Mouse (Mus musculus) forelimb bud, embryonic 11.5 days (tissue): ENCODE measurements around the gene Ncbp2.
"Not testable (repeated sequence)": the region's sequence is repeated elsewhere in the genome, so short reads cannot be mapped to it uniquely, and the experiment has no call there.

ENCODE experiments used
- DNase-seq: peaks from one replicate; pipeline ENCODE4 v3.0.0-alpha.2; 2012; ENCODE audit warnings: low read depth, low spot score

Gene Ncbp2

GRCm38 (mm10) chr16:31934550-31935010, 13.7 kb upstream of the Ncbp2 start:
- no peak for DNase-seq

GRCm38 (mm10) chr16:31935091-31935979, 13.0 kb upstream of the Ncbp2 start:
- no peak for DNase-seq

DNA sequence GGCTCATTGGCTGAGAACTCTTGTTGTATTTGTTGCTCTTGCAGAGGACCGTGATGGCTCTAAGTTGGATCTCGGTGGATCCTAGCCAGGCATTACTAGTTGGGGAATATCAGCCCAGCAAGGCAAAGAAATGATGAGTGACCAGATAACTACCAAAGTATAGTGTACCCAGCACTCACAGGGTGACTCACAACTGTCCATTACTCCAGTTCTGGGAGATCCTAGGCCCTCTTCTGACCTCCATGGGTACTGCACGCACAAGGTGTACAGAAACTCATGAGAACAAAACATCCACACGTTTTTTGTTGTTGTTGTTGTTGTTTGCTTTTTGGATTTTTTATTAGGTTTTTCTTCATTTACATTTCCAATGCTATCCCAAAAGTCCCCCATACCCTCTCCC, 11.7 kb upstream of the Ncbp2 start:
- DNase-seq: no peak

- no peak for DNase-seq
Observed at GRCm38 (mm10) chr16:31938856-31939255, 9.5 kb upstream of the Ncbp2 start.

DNA sequence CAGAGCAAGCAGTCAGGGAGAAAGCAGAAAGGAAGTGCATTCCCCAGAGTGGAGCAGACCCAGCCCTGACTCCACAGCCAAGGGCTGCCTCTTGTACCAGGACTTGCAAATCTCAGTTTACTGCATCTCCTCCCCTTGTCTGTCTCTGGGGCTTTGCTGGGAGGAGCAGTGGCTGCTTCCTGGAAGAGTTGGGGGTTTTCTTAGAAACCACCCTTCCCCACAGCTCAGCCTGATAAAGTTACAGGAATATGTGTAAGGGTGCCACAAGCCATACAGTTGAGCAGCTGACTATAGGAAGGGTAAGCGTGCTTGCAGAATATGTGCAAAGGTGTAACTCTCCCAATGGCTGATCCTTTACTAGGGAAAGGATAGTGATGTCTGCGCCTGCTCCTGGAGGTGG, 7.7 kb upstream of the Ncbp2 start:
- no peak for DNase-seq

DNA sequence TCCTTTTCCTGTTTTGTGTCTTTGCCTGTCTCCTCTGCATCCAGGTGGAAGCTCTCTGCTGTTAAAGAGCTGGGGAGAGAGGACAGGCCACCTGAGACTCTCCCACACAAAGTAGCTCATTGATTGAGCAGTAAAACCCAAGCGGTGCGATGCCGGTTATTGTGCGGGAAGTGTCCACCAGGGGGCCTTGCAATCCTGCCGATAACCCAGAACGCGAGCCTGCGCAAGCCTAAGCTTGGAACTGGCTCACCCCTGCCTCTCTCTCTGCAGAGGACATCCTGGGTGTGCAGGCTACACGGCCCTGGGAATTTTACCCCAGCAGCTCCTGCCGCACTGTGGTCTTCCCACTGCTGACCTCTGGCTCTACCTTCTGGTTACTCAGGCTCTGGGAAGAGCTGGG, 4.3 kb upstream of the Ncbp2 start:
- peak; percentile 71 for DNase-seq

DNA sequence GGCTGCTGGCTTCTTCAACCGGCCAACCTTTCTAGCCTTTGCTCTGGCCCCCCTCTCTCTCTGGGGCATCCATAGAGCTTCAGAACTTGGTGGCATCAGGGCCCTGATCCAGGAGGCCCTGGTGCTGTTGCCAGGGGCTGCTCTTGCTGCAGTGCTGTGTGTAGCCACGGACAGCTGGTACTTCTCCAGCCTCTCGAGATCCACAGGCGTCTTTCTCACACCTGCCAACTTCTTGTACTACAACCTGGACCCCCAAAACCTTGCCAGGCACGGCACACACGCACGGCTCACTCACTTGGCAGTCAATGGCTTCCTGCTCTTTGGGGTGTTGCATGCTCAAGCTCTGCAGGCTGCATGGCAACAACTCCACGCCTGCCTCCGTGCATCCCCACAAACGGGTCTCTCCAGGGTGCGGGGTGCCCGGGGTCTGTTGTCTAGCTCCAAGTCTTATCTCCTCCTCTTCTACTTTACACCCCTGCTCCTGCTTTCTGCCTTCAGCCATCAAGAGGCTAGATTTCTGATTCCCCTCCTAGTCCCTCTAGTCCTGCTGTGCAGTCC, 3.5 kb upstream of the Ncbp2 start:
- DNase-seq: no peak

DNA sequence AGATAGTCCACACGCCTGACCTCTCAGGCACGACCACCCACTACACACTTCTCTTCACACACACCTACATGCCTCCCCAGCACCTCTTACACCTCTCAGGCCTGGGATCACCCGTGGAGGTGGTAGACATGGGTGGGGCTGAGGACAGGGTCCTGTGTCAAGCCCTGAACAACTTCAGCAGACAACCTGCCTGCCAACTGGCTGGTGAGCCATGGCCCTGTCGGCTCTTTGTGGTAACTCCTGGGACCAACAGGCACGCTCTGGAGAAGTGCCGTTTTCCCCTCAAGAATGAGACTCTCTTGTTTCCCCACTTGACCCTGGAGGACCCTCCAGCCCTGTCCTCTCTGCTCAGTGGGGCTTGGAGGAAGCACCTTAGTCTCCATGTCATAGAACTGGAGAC, 2.9 kb upstream of the Ncbp2 start:
- DNase-seq: no peak

GRCm38 (mm10) chr16:31945986-31946385, 2.3 kb upstream of the Ncbp2 start:
- not testable (repeated sequence) for DNase-seq

GRCm38 (mm10) chr16:31947333-31947732, 980 bp upstream of the Ncbp2 start:
- no peak for DNase-seq

DNA sequence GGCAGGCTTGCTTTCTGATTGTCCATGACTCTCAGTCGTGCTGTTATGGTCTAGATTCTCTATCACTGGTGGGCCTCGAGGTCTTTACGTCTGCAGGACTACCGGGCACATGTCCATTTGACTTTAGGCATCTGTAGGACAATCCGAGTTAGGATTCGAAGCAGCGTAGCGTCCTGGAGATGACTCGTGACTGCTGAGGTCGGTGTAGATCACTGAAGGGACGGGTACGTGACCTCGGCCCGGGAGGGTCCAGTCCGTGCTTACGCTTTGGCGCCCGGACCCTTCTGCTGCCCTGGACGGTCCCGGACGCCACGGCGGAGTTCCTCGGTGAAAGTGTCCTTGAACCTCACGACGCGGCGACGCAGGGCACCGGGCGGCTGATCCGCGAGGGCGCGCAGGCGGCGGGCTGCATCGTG, 404 bp upstream of the Ncbp2 start:
- no peak for DNase-seq

DNA sequence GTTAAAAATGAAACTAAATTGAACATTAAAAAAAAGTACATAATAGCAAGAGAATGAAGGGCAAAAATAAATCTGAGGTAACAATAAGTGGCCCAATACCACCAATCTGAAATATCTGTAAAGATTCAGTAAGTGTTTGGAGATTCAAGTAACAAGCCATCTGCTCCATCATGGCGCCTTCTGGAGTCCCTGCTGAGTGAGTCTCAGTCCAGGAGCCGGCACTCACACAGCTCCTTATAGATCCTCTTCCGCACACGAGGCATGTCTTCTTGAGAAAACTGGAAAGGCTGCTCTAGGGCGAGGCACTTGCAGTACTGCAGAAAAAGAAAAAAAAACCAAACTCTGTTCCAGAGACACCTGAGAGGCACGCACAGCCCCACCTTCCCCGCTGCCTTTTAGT, 14.9 kb downstream of the Ncbp2 start:
- DNase-seq: no peak

- no peak for DNase-seq
Observed at GRCm38 (mm10) chr16:31975258-31975657, 26.9 kb downstream of the Ncbp2 start.

DNA sequence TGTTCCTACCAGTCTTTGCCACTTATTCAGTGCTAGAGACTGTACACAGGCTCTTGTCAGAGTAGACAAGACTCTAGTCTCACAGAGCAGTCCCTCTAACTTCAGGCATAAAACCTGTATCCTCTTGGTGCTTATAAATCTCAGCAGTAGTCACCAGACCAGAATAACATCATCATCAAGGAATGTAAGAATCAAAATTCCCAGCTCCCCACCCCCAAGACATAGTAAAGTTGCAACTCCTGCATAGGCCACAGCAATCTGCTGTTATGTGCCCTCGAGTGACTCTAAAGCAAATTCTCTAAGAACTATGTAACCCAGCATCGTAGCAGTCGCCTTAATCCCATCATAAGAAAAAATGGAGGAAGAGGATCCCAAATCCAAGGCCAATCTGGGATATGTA, 31.2 kb downstream of the Ncbp2 start:
- no peak for DNase-seq

DNA sequence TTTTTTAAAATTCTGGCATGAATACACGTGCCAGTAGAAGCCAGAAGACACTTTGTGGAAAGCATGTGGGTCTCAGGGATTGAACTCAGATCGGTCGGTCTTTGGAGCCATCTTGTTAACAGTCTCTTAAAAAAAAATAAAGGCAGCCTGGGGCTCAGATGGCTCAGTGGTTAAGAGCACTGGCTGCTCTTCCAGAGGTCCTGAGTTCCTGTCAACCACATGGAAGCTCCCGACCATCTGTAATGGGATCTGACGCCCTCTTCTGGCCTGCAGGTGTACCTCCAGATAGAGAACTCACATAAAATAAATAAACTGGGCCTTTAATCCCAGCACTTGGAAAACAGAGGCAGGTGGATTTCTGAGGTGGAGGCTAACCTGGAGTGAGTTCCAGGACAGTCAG, 32.6 kb downstream of the Ncbp2 start:
- no peak for DNase-seq

DNA sequence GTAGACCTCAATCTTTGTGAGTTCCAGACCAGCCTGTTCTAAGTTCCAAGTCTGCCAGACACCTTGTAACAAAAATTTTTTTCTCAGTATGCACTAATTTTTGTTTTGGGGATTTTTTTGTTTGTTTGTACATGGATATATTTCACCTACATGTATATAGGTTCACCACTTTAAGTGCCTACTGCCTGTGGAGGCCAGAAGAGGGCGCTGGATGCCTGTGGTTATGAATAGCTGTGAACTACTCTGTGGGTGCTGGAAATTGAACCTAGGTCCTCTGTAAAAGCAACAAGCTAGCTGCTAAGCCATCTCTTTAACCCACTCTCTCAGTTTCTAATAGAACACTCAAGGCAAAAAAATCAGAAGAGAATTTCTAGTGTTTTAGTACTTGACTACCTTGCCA, 43.7 kb downstream of the Ncbp2 start:
- DNase-seq: no peak

DNA sequence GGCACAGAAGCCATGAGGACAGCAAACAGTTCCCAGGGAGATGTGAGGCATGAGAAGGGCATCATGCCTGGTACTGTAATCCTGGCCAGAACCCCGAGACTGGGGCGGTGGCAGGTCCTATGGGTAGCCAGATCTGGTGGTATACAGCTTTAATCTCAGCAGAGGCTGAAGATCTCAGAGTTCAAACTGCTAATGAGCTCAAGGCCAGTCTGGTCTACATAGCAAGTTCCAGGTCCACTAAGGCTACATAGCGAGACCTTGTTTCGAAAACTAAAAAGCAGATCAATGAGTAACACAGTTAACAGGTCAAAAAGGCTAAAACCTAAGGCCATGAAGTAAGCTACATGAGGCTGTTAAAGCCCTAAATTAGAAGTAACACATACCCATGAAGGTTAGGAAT, 44.9 kb downstream of the Ncbp2 start:
- DNase-seq: no peak

- no peak for DNase-seq
Observed at GRCm38 (mm10) chr16:31993946-31994345, 45.6 kb downstream of the Ncbp2 start.

DNA sequence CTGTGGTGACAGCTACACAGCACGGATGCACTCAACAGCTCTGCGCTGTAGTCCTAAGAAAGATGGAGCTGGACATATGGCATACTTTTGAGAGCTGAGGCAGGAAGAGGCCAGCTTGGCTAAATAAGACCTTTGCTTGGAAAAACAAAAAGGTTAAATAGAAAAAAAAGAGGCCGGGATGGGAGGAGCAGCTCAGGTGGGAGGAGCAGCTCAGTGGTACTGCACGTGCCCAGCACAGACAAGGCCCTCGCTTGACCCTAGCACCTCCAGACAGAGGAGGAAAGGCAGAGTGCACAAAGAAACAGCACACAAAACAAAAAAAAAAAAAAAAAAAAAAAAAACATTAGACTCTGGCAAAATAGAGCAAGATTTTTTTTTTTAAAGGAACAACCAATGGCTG, 48.1 kb downstream of the Ncbp2 start:
- no peak for DNase-seq

DNA sequence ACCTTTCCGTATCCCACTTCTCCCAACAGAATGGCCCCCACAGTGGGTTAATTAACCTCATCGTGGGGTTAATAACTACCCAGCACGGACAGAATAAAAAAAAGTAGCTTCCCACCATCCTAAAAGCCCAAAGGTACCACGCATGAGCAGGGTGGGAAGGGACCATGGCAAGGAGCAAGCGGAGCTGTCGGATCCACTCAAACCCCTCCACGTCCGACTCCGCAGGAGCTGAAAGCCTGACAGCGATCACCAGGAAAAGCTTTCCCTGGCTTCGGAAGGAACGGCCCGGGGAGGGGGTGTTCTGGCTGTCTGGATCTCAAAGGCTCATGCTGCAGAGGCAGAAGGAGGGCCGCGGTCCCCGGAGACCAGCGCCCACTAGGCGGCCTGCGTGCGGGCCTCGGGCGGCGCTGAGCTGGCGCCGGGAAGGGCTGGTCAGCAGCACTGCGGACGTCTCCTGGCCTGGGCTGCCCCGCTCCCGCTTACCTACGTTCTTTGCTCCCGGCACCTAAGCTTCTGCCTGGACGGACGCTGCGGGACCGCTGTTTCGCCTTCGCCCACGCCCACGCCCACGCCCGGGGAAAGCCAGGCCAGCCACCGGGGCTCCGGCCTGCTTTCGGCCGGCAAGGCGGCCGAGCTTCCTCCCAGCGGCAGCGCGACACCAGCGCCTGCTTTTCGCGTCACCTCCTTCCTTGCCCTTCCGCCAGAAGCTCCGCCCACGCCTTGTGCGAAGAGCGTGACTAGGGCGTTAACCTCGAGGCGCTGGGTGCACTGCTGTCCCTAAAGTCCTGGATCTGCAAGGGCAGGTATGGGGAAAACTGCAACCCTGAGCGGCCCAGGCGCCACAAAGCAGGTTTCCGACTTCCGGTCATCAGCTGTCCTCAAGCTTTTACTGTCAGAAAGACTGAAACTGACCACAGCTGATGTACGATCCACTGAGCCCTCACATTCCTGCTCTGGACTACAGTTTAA, 54.5 kb downstream of the Ncbp2 start, which contains the start of gene Senp5:
Gene Senp5, minus strand, starts transcription at position 779 of the 969 bp plus-strand sequence.
- DNase-seq: peak; percentile 89

DNA sequence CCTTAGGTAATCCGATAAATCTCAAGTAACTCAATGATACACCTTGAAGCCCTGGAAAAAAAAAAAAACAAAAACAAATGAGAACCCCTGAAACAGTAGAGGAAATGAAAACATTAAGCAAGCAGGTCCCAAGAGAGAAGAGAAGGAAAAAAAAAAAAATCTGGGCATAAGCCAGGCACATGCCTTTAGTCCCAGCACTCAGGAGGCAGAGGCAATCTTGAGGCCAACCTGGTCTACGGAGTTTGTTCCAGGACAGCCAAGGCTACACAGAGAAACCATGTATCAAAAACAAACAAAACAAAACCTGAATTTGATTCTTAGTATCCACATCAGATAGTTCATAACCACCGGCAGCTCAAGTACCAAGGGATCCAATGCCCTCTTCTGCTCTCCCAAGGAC, 56.4 kb downstream of the Ncbp2 start:
- no peak for DNase-seq
